8 mouse cellular contexts compared by ENCODE assay signal in genomic region chr2:32896507-32897147, GRCm38 (mm10). TPM values are rescaled to one million over a fixed set of nuclear protein-coding genes. Genes with fewer than 3 reads are reported as not detected.
A peak's percentile ranks its signal among the peaks of the same experiment; 100 is the strongest.
DNase-seq lines count a peak whose midpoint lies in the region; ATAC-seq and TF ChIP-seq lines count a peak whose summit lies in the region.

No protein-coding gene starts in this region.

- no peaks in the 10 kb centered on the region for H3K36me3 ChIP-seq in kidney, embryonic 16.5 days (ENCODE audit: insufficient read depth, low read length)
- H3K36me3 ChIP-seq in embryonic facial prominence, embryonic 12.5 days: 0 out of 2 replicates have a peak, but pooled peaks cover 9% of the 10 kb centered on the region
- H3K36me3 ChIP-seq in intestine, postnatal 0 days (ENCODE audit: control insufficient read depth, insufficient read depth): no peaks in the 10 kb centered on the region; the same call in 1 of the 2 replicates

- no peak overlapping the region for H3K9ac ChIP-seq in kidney, embryonic 16.5 days (replicated peaks; ENCODE audit: low read length)
- H3K9ac ChIP-seq in embryonic facial prominence, embryonic 12.5 days: no peak overlapping the region
- H3K9ac ChIP-seq in intestine, postnatal 0 days (ENCODE audit: low read depth, low read length): no peak overlapping the region

- no peak for ATAC-seq in kidney, embryonic 16.5 days (ENCODE audit: low FRiP score, low TSS enrichment)
- ATAC-seq in embryonic facial prominence, embryonic 12.5 days (ENCODE audit: insufficient number of reproducible peaks, insufficient read depth, low FRiP score, low TSS enrichment): no peak
- no peak for ATAC-seq in intestine, postnatal 0 days
- ATAC-seq in CD4-positive, CD25-positive, alpha-beta regulatory T cell, adult 4 months: no peak

- peak overlapping the region; percentile 93 for H3K27ac ChIP-seq in kidney, embryonic 16.5 days (ENCODE audit: low read length)
- H3K27ac ChIP-seq in embryonic facial prominence, embryonic 12.5 days: peak overlapping the region; percentile 25; the same call in 1 of the 2 replicates
- no peak overlapping the region for H3K27ac ChIP-seq in intestine, postnatal 0 days (ENCODE audit: low read depth, low read length)

- no peak overlapping the region for H3K4me3 ChIP-seq in kidney, embryonic 16.5 days (ENCODE audit: low read length)
- no peak overlapping the region for H3K4me3 ChIP-seq in embryonic facial prominence, embryonic 12.5 days
- H3K4me3 ChIP-seq in intestine, postnatal 0 days (ENCODE audit: low read depth, low read length): no peak overlapping the region

- WGBS in kidney, embryonic 16.5 days: 59% methylated on average over 10 of the region's 10 CpGs
- WGBS in embryonic facial prominence, embryonic 12.5 days: 52% methylated on average over 10 of the region's 10 CpGs
- WGBS in intestine, postnatal 0 days: 48% methylated on average over 10 of the region's 10 CpGs

- no peaks in the 10 kb centered on the region for H3K9me3 ChIP-seq in kidney, embryonic 16.5 days (ENCODE audit: low read length)
- H3K9me3 ChIP-seq in embryonic facial prominence, embryonic 12.5 days: no peaks in the 10 kb centered on the region
- H3K9me3 ChIP-seq in intestine, postnatal 0 days (ENCODE audit: control insufficient read depth): no peaks in the 10 kb centered on the region

- no peak for DNase-seq in kidney, adult 18-20 months
- DNase-seq in Muller cell, postnatal 12 days (ENCODE audit: inconsistent ontology term): peak; percentile 83
- no peak for DNase-seq in thymus, postnatal 10 days (ENCODE audit: low spot score in 2 of 2)
- no peak for DNase-seq in T-cell, adult 2 months (ENCODE audit: low spot score)

- TF ChIP-seq CTCF in intestine, postnatal 0 days (IDR thresholded peaks at IDR 0.05; ENCODE audit: low read depth): no peak

- no peak overlapping the region for H3K4me2 ChIP-seq in kidney, embryonic 16.5 days (replicated peaks; ENCODE audit: low read depth, low read length)
- no peak overlapping the region for H3K4me2 ChIP-seq in embryonic facial prominence, embryonic 12.5 days (replicated peaks)
- peak overlapping the region; percentile 35; the same call in 1 of the 2 replicates for H3K4me2 ChIP-seq in intestine, postnatal 0 days (replicated peaks; ENCODE audit: low read depth)

- peaks cover 47% of the 10 kb centered on the region for H3K4me1 ChIP-seq in kidney, embryonic 16.5 days (ENCODE audit: insufficient read depth, low read length)
- peaks cover 34% of the 10 kb centered on the region for H3K4me1 ChIP-seq in embryonic facial prominence, embryonic 12.5 days
- peaks cover 13% of the 10 kb centered on the region; the same call in 1 of the 2 replicates for H3K4me1 ChIP-seq in intestine, postnatal 0 days (replicated peaks; ENCODE audit: control insufficient read depth, insufficient read depth, low read length)

- no peaks in the 10 kb centered on the region for H3K27me3 ChIP-seq in kidney, embryonic 16.5 days (ENCODE audit: insufficient read depth, low read length)
- H3K27me3 ChIP-seq in embryonic facial prominence, embryonic 12.5 days: no peaks in the 10 kb centered on the region
- H3K27me3 ChIP-seq in intestine, postnatal 0 days (replicated peaks; ENCODE audit: control insufficient read depth, insufficient read depth, low read length): no peaks in the 10 kb centered on the region

RNA-seq across cellular contexts. Expression of gene Fam129b, which starts 20.7 kb away (rescaled TPM):
- 54.4 and 56.2 TPM in 2 replicates for polyA plus RNA-seq in kidney, embryonic 16.5 days (2015; fragmentation: Nextera tagmentation; extraction: Ambion mirVana)
- polyA plus RNA-seq in embryonic facial prominence, embryonic 12.5 days (2016; fragmentation: Nextera tagmentation; extraction: Ambion mirVana): 48.8 and 54.7 TPM in 2 replicates
- polyA plus RNA-seq in intestine, postnatal 0 days (2015; fragmentation: Nextera tagmentation; extraction: Ambion mirVana): 13.9 and 15.3 TPM in 2 replicates
- polyA plus RNA-seq in CD4-positive, CD25-positive, alpha-beta regulatory T cell, adult 4 months (2017; shearing (Covaris generic)): 1 to 10 TPM in 1 of 2 experiments, under 1 TPM in 1; 0.97 to 1.0 TPM

RNA-seq across cellular contexts. Expression of gene Stxbp1, which starts 49.6 kb away (rescaled TPM):
- 19.6 and 22.3 TPM in 2 replicates for polyA plus RNA-seq in kidney, embryonic 16.5 days (2015; fragmentation: Nextera tagmentation; extraction: Ambion mirVana)
- polyA plus RNA-seq in embryonic facial prominence, embryonic 12.5 days (2016; fragmentation: Nextera tagmentation; extraction: Ambion mirVana): 28.3 and 32.4 TPM in 2 replicates
- 12.1 and 12.2 TPM in 2 replicates for polyA plus RNA-seq in intestine, postnatal 0 days (2015; fragmentation: Nextera tagmentation; extraction: Ambion mirVana)
- 1 to 10 TPM; 4.2 to 4.7 TPM for polyA plus RNA-seq in CD4-positive, CD25-positive, alpha-beta regulatory T cell, adult 4 months (2017; shearing (Covaris generic))
